Mouse (Mus musculus) liver, embryonic 14.5 days (tissue): Measurements from ENCODE around the gene Mrrf.

ENCODE experiments used
- CTCF ChIP-seq: IDR thresholded peaks from 2 replicates; pipeline ENCODE4 v1.5.1; 2016; ENCODE audit warnings: antibody characterized with exemption, low read depth, control low read depth
- EP300 ChIP-seq: IDR thresholded peaks from 2 replicates; pipeline ENCODE4 v1.6.1; 2016; ENCODE audit warnings: antibody characterized with exemption, low read depth

DNA sequence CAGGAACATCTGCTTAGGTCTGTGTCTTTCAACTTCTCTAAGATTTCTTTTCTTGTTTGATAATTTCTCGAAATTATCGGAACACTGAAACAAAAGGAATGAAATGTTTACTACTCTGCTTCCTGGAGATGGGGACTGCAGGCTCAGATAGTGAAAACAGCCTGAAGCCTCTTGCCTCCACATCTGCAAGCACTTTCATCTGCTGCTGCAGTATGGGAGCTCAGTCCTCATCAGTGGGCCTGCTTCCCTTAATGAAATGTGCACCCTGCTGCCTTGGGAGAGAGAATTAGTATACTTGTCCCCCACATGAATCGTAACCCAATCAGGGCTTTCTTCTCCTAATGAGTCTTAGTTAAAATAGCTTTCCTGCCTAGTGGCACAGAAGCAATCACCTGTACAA lies 7.1 kb upstream of the Mrrf start:
- TF ChIP-seq CTCF = no peak
- TF ChIP-seq EP300 = no peak
